Mouse (Mus musculus): ENCODE data around the gene Ddah2.

The Ddah2 gene

GRCm38 (mm10) chr17:35050126-35050750, 8.6 kb upstream of the Ddah2 start:
- peak; percentile 43 for DNase-seq (ENCODE audit: low spot score)

DNA sequence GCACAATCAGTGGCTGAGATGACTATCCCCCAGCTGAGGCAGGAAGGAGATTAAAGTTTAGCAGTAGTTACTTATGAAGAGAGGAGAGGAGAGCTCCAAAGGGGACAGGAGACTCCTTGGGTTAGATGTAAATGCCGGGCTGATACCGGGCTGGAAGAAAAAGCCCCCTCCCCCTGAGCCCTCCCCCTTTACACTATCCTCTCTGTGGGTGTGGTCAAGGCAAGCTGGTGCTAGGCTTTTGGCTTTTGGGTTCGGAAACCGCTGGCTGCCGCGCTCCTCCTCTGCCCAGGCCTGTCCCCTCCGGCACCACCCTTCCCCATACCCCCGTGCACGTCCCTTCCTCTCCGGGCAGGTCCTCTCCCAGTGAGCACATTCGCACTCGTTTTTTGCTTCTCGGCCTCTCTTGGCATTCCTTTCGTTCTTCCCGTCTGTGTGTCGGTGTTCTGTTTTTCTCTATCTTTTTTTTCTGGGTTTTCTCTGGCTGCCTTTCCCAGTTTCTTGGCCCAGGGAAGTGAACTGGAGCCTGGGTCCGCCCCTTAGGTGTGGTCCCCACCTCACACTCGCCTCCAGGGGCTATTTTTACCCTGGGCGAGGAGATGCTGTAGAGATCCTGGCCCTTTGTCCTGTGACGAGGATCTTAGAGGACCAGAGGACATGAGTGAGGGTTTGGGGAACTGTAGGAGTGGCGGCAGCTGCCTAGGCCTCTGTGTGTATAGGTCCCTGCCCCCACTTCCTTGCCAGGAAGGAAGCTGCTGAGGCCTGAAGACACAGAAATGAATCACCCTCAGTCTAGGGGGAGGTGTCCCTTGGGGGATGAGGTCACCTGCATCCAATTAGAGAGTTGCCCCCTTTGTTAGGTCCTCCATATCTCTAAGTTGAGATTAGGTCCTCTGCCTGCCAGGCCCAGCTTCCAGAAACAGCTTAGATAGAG, 7.4 kb upstream of the Ddah2 start:
- peak; percentile 49 for DNase-seq (ENCODE audit: low spot score)

- no peak for DNase-seq (ENCODE audit: low spot score)
Observed at GRCm38 (mm10) chr17:35052271-35052798, 6.5 kb upstream of the Ddah2 start.

GRCm38 (mm10) chr17:35055691-35056495, 2.9 kb upstream of the Ddah2 start:
- DNase-seq (ENCODE audit: low spot score): no peak

DNA sequence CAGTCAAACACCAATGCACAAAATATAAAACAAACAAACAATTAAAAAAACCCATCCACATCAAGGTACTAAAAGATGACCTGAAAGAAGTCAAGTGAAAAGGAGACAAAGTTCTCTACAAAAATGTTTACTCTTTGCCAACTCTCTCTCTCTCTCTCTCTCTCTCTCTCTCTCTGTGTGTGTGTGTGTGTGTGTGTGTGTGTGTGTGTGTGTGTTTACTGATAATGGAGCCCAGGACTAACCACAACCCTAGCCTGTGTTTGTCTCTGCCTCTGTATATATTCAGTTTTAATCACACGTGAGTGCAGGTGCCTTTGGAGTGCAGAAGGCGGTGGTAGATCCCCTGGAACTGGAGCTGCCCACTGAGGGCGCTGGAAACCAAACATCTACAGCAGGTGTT, 1.7 kb upstream of the Ddah2 start:
- no peak for DNase-seq (ENCODE audit: low spot score)

DNA sequence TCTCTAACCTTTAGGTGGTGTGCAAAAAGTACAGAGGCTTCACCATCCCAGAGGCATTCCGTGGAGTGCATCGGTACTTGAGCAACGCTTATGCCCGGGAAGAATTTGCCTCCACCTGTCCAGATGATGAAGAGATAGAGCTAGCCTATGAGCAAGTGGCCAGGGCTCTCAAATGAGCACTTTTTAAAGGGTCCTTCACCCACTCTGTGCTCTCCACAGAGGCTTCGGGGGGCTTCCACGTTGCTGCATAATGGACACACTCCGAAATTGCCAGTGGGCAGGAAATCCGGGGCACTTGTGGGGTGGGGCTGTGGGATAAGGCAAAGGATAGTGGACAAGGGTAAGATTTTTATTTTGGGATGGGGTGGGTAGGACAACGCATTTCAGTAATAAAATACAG, 519 bp upstream of the Ddah2 start:
- DNase-seq (ENCODE audit: low spot score): no peak

DNA sequence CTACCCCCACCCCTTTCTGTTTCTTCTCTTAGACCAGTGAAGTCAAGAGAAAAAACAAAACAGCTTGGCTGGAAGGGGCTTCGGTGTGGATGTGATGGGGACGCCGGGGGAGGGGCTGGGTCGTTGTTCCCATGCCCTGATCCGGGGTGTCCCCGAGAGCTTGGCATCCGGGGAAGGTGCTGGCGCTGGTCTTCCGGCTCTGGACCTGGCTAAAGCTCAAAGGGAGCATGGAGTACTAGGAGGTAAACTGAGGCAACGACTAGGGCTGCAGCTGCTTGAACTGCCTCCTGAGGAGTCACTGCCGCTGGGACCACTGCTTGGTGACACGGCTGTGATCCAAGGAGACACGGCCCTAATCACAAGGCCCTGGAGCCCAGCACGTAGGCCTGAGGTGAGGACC, 1.2 kb downstream of the Ddah2 start:
- no peak for DNase-seq (ENCODE audit: low spot score)

GRCm38 (mm10) chr17:35060737-35061297, 2.0 kb downstream of the Ddah2 start:
- DNase-seq (ENCODE audit: low spot score): no peak

- DNase-seq (ENCODE audit: low spot score): no peak
Observed at GRCm38 (mm10) chr17:35061299-35061698, 2.5 kb downstream of the Ddah2 start.

- DNase-seq (ENCODE audit: low spot score): no peak
Observed at GRCm38 (mm10) chr17:35063466-35063865, 4.6 kb downstream of the Ddah2 start.

GRCm38 (mm10) chr17:35064378-35064877, 5.6 kb downstream of the Ddah2 start:
- no peak for DNase-seq (ENCODE audit: low spot score)

DNA sequence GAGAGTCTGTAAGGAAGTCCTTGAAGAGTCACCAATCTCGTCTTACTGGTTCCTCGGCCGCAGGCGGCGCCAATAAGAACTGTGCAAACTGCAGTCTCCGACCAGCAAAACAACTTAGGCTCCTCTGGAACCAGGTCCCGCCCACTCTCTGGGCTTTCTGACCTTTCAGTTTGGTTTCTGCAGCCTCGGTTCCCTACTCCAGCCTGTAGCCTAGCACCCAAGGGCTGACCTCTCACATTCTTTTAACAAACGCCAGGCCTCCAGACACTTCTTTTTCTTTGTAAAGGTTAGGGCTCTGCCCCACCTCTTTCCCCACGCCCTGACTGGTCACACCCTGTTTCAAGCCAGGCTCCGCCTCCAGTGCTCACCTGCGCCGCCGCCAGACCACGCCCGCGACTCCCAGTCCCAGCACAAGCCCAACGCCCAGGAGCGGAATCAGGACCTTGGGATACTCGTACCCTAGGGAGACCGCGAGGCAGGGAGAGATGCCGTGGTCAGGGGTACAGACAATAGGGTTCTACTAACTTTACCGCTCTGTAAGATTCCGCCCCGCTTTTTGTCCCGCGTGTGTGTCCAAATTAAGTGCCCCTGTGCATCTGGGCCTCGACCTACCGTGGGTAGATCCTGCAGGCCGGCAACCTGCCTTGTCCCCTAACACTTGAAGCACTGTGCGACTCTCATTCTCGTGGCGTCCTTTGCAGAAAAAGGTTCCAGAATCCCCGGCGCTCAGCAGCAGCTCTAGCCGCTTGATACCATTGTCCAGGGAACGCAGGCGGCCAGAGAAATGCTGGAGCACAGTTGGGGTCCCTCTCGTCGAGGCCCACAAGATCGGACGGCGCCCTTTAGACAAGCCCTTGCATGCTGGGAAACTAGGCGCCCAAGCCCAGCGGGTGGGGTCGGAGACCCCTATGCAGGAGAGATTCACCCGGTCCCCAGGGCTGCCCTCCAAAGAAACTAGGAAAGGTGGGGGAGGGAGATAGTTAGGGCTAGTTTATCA, 6.4 kb downstream of the Ddah2 start, which contains the start of gene Ly6g6c:
Gene Ly6g6c, plus strand, starts transcription at position 438 of the 997 bp plus-strand sequence.
- DNase-seq (ENCODE audit: low spot score): no peak

GRCm38 (mm10) chr17:35066084-35066483, 7.2 kb downstream of the Ddah2 start, which contains the start of gene Mpig6b:
Gene Mpig6b (minus strand): TSS chr17:35066184.
- no peak for DNase-seq (ENCODE audit: low spot score)

DNA sequence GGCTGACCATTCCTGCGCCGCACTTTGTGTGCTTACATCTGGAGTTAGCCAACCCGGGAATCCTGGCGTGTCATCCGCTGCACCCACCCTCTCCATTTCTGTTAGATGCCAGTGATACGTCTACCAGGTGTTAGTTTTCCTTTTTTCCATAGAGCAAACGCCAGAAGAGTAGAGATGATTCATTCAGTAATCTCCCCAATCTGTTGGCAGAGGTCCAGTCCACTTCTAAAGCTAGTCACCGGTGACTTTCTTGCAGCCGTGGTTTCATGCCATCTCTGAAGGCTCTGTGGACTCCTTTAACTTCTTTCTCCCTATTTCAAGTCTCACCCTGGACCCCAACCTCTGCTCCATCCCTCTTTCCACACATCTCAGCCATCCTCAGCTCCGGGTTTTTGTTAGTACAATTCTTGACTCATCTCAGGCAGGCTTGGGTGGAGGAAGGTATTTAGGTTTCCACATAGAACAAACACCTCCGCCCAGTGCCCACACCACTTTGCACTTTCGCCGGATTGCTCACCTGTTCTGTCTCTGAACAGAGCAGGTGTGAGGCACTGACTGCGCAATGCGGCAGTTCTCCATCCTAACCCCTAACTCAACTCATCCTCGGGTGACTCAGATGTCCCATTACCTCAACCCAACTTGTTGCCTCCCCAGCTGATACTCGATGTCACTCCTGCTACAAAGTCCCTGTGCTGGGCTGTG, 9.5 kb downstream of the Ddah2 start:
- no peak for DNase-seq (ENCODE audit: low spot score)

- DNase-seq (ENCODE audit: low spot score): no peak
Observed at GRCm38 (mm10) chr17:35070556-35071229, 11.9 kb downstream of the Ddah2 start.

DNA sequence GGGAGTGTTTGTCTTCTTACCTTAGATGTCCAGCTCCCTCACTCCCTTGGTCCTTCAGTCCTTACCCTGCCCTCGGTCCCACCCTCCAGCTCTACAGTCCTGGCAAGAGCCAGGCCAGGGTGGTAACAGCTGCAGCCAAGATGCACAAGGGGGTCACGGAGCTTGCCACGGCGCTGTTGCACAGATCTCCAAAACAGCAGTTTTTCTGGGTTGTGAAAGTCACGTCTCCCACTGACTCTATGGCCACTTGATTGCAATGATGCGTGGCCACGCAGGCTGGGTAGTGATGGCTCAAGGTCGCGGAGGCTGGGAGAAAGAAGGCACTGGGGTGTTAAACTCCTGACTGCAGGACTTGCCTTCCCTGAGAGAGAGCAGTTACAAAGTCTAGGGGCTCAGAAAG, 12.6 kb downstream of the Ddah2 start:
- no peak for DNase-seq (ENCODE audit: low spot score)

DNA sequence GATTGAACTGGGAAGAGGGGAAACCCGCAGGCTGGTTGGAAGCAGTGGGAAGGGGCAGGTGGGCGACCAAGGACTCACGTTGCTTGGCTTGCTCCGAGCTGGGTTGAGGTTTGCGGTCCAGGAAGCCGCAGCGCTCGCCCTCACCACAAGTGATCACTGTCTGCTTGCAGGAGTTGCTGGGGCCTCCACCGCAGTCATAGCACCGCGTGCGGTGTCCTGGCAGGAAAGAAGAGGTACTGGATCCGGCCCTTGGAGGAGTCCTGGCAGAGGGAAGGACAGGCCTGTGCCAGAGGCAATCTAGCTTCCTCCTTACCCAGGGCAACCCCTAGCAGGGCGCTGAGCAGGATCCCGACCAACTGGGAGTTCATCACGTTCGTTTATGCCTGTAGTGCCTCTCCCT, 15.3 kb downstream of the Ddah2 start:
- DNase-seq (ENCODE audit: low spot score): no peak

DNA sequence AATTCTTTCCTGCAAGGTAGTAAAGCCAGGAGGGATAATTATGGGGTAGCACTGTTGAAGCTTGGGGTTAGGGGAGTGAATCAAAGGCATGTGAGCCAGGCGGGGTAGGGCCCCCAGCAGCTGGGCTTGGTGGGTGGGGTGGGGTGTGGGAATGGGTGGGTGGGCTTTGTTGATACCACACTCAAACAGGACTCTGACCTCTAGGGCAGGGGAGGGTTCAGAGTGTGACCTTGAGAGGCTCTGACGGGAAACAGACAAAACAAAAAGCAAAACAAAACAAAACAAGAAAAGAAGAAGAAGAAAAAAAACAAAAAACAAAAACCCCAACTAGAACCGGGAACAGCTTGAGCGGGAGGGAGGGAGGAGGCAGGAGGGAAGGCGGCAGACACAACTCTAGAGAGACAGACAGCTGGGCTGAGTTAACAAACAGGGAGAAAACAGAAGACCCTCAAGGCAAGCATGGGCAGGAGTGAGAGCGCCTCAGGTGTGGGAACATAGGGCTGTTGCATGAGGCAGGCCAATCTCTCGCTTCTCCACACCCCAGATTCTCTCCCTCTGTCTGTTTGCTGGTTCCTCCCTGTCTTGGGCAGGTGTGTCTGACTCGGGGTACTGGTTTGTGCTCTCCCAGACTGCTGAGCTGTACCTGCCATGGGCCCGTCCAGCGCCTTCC, 17.8 kb downstream of the Ddah2 start, which contains the start of gene Ly6g6e:
Gene Ly6g6e, plus strand, starts transcription at position 396 of the 670 bp plus-strand sequence.
- no peak for DNase-seq (ENCODE audit: low spot score)
